Mouse (Mus musculus): ENCODE measurements around the gene Dpf3.

Gene Dpf3

DNA sequence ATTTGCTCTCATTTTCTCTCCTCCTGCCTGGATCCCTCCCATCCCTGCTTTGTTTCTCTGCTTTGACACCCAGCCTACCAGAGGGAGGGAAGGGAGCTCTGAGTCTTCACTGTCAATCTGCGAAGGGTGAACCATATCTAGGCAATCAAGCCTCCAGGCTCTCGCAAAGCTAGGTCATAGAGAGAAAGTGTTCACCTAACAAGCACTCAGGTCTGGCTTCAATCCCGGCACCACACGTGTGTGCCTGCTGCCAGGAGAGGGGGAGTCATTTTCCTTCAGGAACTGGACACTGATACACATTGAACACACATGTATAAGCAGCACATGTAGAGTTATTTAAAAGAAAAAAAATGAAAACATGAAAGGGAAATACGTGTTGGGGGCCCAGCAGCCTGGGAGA, 254.6 kb downstream of the Dpf3 start:
- TF ChIP-seq GATA4 (IDR thresholded peaks at IDR 0.05; ENCODE audit: insufficient replicate concordance, low read length) = no peak

- no peak for TF ChIP-seq GATA4 (IDR thresholded peaks at IDR 0.05; ENCODE audit: insufficient replicate concordance, low read length)
Measured at GRCm38 (mm10) chr12:83231258-83231657, 256.3 kb downstream of the Dpf3 start.

DNA sequence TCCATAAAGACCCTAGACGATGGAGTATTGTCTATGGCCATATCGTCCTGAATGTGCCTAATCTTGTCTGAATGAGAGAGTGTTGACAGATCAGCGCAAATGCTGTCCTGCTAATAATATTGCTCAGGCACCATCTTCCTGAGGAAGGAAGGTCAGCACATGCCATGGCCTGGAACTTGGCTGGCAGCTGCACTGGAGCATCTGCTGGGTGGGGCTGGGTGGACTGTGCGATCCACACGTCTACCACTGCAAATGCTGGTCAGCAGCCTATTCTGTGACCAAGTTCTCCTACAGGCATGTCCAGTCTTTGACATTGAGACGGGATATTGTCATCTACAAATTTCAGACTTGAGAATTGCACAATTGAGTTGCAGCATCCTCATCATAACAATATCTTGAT, 257.8 kb downstream of the Dpf3 start:
- TF ChIP-seq GATA4 (IDR thresholded peaks at IDR 0.05; ENCODE audit: insufficient replicate concordance, low read length) = no peak

DNA sequence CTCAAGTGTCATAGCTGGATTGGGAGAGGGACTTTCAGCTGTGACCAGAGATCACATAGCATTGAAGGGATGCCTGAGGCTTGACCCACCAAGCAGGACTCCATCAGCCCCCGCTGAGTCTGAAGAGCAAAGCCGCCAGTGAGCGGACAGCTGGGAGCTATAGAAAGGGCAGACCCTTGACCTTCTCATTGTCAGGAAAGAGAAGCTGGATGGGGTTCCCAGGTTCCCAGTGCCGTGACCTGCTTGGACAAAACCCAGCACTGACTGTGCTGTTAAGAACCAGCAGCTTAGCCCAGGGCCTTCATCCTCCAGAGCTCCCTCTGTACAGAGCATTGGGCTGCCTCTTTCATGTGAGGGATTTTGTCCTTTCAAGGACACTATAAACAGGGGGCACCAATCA, 260.5 kb downstream of the Dpf3 start:
- TF ChIP-seq GATA4 (IDR thresholded peaks at IDR 0.05; ENCODE audit: insufficient replicate concordance, low read length) = no peak

DNA sequence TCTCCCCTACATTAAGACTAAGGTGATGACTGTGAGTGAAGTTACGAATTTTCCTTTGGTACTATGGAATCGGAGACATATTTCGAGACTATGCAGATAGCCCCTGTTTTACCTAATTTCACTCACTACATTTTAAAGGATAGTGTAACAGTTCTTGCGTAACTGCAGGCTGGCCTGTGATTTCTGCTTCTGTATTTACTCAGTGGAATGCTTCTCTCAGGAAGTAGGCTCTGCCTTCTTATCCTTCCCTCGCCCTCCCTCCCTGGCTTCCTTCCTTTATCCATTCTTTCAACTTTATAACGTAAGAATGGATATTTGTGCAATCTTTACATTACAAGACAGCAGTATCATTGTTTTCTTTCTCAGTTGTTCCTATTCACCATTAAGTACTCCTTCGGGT, 266.6 kb downstream of the Dpf3 start:
- TF ChIP-seq GATA4 (IDR thresholded peaks at IDR 0.05; ENCODE audit: insufficient replicate concordance, low read length) = no peak

DNA sequence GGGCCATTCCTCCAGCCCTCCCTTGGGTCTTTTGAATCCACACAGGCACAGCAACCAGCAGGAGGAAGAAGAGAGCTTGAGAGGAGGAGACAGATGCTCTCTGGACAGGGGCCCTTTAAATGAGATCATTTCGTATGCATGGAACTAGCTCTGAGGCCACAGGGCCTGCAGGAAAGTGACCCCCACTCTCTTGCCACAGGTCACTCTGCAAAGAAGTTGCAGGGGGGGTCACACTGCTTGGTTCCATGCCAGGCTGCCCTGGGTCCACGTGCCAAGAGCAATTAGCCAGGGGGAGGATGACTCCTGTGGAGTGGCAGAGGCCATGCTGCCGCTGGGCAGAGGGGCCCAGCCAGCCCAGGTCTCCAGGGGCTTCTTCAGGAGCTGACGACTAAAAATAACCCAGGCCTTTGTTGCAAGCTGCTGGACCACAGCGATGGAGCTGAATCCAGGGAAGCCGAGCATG, 273.6 kb downstream of the Dpf3 start:
- TF ChIP-seq GATA4 (IDR thresholded peaks at IDR 0.05; ENCODE audit: insufficient replicate concordance, low read length) = no peak

DNA sequence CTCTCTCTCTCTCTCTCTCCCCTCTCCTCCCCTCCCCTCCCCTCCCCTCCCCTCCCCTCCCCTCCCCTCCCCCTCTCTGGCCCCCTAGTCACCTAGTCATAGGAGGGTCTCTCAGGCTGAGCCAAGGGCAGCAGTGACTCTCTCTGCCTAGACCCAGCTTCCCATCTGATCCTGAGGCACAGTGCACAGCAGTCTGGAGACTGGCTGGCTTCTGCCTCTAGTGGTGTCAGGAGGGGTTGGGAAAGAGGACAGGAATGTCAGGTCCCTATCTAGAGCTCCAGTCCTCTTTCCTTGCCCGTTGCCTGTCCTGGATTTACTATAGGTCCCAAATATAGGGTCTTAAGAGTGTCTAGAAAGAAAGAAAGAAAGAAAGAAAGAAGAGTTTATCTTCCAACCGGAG, 275.5 kb downstream of the Dpf3 start:
- TF ChIP-seq GATA4 (IDR thresholded peaks at IDR 0.05; ENCODE audit: insufficient replicate concordance, low read length) = no peak

DNA sequence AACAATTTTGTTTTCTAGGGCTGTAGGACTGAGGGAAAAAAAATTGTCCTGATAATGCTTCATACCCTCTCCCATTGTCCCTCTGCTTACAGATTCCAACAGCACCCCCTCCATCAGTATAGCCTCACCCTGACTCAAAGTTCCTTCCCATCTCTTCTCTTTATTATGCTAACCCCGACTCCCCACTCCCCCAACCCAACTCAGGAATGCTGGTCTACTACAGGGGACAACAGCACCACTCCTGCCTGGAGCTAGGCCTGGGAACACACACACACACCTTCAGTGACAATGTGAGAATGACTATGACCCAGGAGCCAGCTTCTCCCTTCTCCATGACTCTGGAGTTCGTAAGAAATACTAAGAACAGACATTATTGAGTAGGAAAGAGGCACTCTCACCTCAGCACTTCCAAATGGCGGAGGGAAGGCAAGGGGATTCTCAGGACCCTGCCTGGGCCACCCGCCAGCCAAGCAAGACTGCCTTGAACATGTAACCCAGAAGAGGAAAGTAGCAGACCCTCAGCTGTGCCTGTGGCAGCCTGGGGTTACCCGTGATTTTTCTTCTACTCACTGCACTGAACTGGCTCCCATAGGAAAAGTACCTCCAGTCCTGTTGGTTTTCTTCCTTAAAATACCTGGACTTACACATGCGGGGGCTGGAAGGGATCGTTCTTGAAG, 276.2 kb downstream of the Dpf3 start:
- TF ChIP-seq GATA4 (IDR thresholded peaks at IDR 0.05; ENCODE audit: insufficient replicate concordance, low read length) = no peak

DNA sequence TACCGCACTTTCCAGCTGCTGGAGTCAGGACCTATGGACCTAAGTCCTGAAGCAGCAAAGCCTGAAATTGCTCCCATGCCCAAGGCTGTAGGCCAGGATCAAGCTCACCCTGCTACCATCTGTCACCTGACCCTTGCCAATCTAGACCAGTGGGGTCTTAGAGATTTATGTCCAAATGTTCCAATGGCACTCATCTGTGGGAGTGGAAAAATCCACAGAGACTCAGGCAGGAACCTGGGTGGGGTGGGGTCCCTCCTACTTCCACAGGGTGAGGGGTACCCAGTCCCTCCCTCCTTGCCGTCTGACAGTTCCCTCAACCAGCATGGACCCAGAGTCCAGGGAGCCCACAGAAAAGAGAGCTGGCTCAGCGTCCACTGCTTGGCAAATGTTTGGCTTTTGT, 276.8 kb downstream of the Dpf3 start:
- no peak for TF ChIP-seq GATA4 (IDR thresholded peaks at IDR 0.05; ENCODE audit: insufficient replicate concordance, low read length)

- TF ChIP-seq GATA4 (IDR thresholded peaks at IDR 0.05; ENCODE audit: insufficient replicate concordance, low read length) = no peak
Measured at GRCm38 (mm10) chr12:83210294-83210693, 277.2 kb downstream of the Dpf3 start.

DNA sequence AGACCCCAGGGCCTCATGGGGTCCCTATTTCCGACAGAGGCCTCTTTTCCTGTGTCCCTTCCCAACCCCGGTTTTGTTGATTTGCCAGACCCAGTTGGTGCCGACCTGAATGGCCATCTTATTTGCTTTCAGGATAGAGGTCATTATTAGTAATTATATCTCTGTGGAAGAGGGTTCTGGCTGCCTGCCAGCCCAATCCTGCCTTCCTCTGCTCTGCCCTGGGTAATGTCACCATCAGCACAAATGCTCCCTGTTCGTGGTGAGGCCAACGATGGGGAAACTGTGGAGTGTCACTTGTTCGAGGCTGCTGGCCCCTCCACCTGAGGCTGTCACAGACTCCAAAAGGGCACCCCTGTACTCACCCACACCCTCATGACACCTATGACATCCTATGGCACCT, 278.1 kb downstream of the Dpf3 start:
- no peak for TF ChIP-seq GATA4 (IDR thresholded peaks at IDR 0.05; ENCODE audit: insufficient replicate concordance, low read length)

GRCm38 (mm10) chr12:83208841-83209240, 278.7 kb downstream of the Dpf3 start:
- TF ChIP-seq GATA4 (IDR thresholded peaks at IDR 0.05; ENCODE audit: insufficient replicate concordance, low read length) = no peak

GRCm38 (mm10) chr12:83208011-83208410, 279.5 kb downstream of the Dpf3 start:
- no peak for TF ChIP-seq GATA4 (IDR thresholded peaks at IDR 0.05; ENCODE audit: insufficient replicate concordance, low read length)

GRCm38 (mm10) chr12:83207481-83207880, 280.0 kb downstream of the Dpf3 start:
- no peak for TF ChIP-seq GATA4 (IDR thresholded peaks at IDR 0.05; ENCODE audit: insufficient replicate concordance, low read length)

DNA sequence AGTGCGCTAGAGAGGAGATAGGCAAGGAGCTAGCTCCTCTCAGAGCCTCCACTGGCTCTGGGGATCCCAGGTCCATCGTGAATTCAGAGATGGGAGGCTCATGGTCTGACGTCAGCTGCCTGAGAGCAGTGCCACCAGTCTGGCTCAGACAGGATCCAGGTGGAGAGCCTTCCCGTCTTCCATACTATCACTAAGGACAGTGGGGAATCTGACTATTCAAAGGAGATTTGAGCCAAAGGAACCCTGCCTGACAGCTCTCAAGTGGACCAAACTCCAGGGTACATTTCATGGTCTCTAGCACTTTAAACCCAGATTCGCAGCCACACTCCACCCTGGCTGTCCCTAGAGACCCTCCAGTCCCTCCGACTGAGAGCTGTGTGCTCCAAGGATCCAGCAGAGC, 280.6 kb downstream of the Dpf3 start:
- TF ChIP-seq GATA4 (IDR thresholded peaks at IDR 0.05; ENCODE audit: insufficient replicate concordance, low read length) = no peak

DNA sequence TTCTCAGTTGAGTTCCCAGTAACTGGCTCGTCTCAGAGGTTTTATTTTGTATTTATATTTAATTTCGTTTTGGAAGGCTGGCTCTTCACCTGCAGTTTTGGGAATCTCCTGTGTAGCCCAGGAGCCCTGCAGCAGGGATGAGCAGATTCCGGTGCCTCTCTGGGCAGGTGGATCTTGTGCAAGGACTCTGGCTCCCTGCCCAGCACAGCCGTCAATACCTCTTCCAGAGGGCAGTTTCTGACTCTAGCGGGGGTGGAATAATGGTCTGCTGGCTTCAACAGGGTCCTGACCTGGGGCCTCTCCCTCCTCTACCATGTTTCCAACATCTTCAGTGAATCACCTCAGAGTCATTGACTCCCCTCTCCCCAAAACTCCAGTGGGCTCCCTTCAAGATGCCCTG, 283.2 kb downstream of the Dpf3 start:
- no peak for TF ChIP-seq GATA4 (IDR thresholded peaks at IDR 0.05; ENCODE audit: insufficient replicate concordance, low read length)

DNA sequence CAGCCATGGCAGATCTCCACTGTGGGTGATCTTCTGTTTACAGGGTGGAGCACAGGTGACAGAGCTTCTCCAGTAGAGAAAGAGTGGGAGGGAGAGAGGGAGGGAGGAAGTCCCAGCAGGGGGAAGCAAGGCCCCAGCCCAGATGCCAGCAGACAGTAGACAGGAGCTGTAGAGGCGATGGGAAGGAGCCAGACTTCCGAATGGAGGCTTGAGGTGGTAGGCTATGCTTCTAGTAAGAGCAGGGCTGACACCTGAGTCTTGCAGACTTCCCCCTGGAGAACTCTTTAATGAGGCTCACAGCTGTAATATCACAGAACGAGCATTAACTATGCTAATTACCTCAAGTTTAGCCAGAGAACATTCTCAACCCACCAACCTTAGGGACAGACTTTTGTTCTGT, 285.8 kb downstream of the Dpf3 start:
- TF ChIP-seq GATA4 (IDR thresholded peaks at IDR 0.05; ENCODE audit: insufficient replicate concordance, low read length) = no peak
